Mouse (Mus musculus) forebrain, embryonic 13.5 days (tissue): Measurements from ENCODE around the gene Antxr1. TPM values are rescaled to one million over a fixed set of nuclear protein-coding genes. Genes with fewer than 3 reads are reported as not detected.

Experiments
- ATAC-seq: fragments of 200-750 bp; cut with Nextera tagmentation; 2 replicates; pipeline ENCODE4 v1.8.0; 2017
- H3K27ac ChIP-seq: fragments of 300-500 bp; sonication (generic); 2 replicates; pipeline ENCODE4 v1.5.1; 2015; ENCODE audit warnings: inconsistent platforms, mild to moderate bottlenecking, moderate library complexity
- H3K27me3 ChIP-seq: fragments of 300-500 bp; sonication (generic); 2 replicates; pipeline ENCODE4 v1.6.1; 2015; ENCODE audit warnings: mild to moderate bottlenecking, inconsistent platforms
- H3K36me3 ChIP-seq: fragments of 300-500 bp; sonication (generic); 2 replicates; pipeline ENCODE4 v1.6.1; 2015; ENCODE audit warnings: mild to moderate bottlenecking, inconsistent platforms; ENCODE audit not compliant: poor library complexity, severe bottlenecking
- H3K4me1 ChIP-seq: fragments of 300-500 bp; sonication (generic); 2 replicates; pipeline ENCODE4 v1.6.1; 2015; ENCODE audit warnings: inconsistent platforms
- H3K4me2 ChIP-seq: fragments of 300-500 bp; sonication (generic); 2 replicates; pipeline ENCODE4 v1.6.1; 2015; ENCODE audit warnings: inconsistent platforms, mild to moderate bottlenecking, moderate library complexity
- H3K4me3 ChIP-seq: fragments of 300-500 bp; sonication (generic); 2 replicates; pipeline ENCODE4 v1.5.1; 2015; ENCODE audit warnings: mild to moderate bottlenecking, inconsistent platforms
- H3K9ac ChIP-seq: fragments of 300-500 bp; sonication (generic); 2 replicates; pipeline ENCODE4 v1.6.1; 2015; ENCODE audit warnings: mild to moderate bottlenecking, inconsistent platforms
- H3K9me3 ChIP-seq: fragments of 300-500 bp; sonication (generic); replicated peaks from 2 replicates; pipeline ENCODE4 v1.6.1; 2016; ENCODE audit warnings: inconsistent platforms
- WGBS: fragments of 180-500 bp; shearing (Covaris S2); methylation state at CpG from one replicate; pipeline ENCODE4 v1.1.7; 2015; 5-methylcytosine and 5-hydroxymethylcytosine counted together
- polyA plus RNA-seq: library from polyadenylated mRNA; unstranded; fragments of >200 nt; fragmentation: Nextera tagmentation; extraction: Ambion mirVana; gene quantifications from 2 replicates; pipeline ENCODE4 v1.2.1, GENCODE M21; 2015

Antxr1 gene
- polyA plus RNA-seq, 1 experiment from 2014 or later, result 2.7 TPM

DNA sequence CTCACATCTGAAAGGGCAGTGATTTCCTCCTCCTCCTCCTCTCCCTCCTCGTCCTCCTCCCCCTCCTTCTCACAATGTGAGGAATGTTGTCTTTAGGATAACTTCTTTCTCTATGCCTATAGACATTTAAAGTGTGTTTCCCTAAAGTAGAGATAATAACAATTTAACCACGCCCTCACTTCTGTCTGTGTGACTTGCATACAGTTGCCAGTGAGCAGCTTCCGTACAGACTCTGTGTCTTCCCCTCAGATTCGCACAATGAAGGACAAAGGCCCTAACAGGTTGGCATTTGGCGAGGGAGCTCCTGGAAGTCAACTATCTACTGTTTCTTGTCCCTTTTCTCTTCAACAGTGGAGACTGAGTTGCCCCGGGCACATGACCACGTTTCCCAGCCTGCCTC is 185.2 kb downstream of the Antxr1 start:
- Histone ChIP-seq H3K36me3 (no peaks in the 10 kb centered on the region), H3K27ac (no peak overlapping the region), H3K4me3 (no peak overlapping the region), H3K27me3 (no peaks in the 10 kb centered on the region), H3K4me2 (no peak overlapping the region), H3K4me1 (no peaks in the 10 kb centered on the region), H3K9ac (no peak overlapping the region), H3K9me3 (no peaks in the 10 kb centered on the region)
- ATAC-seq, result no peak
- 82% methylated on average over 7 of the region's 7 CpGs for WGBS

DNA sequence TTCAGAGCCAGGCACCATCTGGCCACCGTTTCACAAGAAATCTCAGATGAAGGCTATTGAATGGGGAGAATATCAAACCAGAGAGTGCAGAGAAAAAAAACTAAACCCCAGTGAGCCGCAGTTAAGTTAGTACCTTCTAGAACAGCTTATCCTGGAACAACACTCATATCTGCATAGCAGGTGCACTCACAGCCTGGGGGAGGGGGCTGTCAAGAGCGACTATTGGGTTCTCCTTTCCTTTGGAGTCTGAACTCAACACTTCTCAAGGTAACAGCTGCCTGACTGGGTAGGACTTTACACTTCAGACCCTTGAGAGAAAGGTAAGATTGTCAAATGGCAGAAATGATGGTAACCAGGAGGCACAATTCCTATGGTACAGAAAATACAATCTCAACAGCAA is 187.7 kb downstream of the Antxr1 start:
- no peak for ATAC-seq
- Histone ChIP-seq H3K4me2 (no peak overlapping the region), H3K4me3 (no peak overlapping the region), H3K36me3 (no peaks in the 10 kb centered on the region), H3K9ac (no peak overlapping the region), H3K27me3 (no peaks in the 10 kb centered on the region), H3K4me1 (no peaks in the 10 kb centered on the region), H3K9me3 (no peaks in the 10 kb centered on the region), H3K27ac (no peak overlapping the region)
- WGBS, result 85% methylated on average over 3 of the region's 3 CpGs

DNA sequence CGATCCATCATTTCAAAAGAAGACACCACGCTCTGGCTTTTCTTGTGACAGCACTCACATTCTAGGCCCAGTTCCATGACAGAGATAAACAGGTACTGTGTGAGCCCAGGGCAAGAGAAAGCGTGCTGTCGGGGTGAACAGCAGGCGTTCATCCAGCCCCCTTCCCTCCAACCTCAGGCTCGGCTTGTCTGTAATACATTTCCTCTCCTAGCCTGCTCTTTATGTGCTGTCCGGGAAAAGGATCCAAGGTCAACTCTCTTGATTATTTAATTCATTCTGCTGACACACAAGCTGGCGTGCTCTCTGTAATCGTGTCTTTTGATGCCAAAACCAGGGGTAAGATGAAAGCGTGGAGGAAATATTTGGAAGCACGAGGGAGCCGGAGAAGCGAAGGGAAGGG is 192.0 kb downstream of the Antxr1 start:
- H3K9me3 ChIP-seq, result no peaks in the 10 kb centered on the region
- no peak for ATAC-seq
- no peak overlapping the region; the same call in 1 of the 2 replicates for H3K27ac ChIP-seq
- H3K4me2 ChIP-seq, result no peak overlapping the region
- 70% methylated on average over 13 of the region's 13 CpGs for WGBS
- peaks cover 6% of the 10 kb centered on the region for H3K4me1 ChIP-seq
- H3K4me3 ChIP-seq, result no peak overlapping the region
- no peaks in the 10 kb centered on the region for H3K36me3 ChIP-seq
- H3K27me3 ChIP-seq, result no peaks in the 10 kb centered on the region
- H3K9ac ChIP-seq, result no peak overlapping the region

DNA sequence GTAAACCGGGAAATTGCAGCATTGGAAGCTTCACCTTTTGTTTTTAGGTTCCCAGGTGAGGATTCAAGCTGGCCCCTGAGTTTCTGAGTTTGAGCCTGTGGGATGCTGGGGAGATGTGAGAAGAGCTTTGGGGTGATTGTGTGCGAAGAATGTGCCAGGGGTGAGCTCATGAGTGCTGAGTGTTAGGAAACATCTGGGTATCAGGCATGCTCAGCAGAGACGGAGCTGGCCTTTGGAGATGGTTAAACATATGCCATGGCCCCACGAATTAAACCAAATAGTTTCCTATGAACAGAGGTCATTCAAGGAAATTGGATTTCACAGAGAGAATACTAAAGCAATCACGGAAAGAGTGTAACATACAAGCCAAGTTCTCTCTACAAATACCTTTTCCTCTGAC is 193.4 kb downstream of the Antxr1 start:
- H3K27me3 ChIP-seq, result no peaks in the 10 kb centered on the region
- no peak overlapping the region for H3K4me3 ChIP-seq
- no peaks in the 10 kb centered on the region for H3K9me3 ChIP-seq
- H3K4me1 ChIP-seq, result peaks cover 6% of the 10 kb centered on the region
- H3K9ac ChIP-seq, result no peak overlapping the region
- ATAC-seq, result no peak
- no peaks in the 10 kb centered on the region for H3K36me3 ChIP-seq
- no peak overlapping the region for H3K4me2 ChIP-seq
- H3K27ac ChIP-seq, result no peak overlapping the region
- WGBS, result 90% methylated on average over 5 of the region's 5 CpGs

DNA sequence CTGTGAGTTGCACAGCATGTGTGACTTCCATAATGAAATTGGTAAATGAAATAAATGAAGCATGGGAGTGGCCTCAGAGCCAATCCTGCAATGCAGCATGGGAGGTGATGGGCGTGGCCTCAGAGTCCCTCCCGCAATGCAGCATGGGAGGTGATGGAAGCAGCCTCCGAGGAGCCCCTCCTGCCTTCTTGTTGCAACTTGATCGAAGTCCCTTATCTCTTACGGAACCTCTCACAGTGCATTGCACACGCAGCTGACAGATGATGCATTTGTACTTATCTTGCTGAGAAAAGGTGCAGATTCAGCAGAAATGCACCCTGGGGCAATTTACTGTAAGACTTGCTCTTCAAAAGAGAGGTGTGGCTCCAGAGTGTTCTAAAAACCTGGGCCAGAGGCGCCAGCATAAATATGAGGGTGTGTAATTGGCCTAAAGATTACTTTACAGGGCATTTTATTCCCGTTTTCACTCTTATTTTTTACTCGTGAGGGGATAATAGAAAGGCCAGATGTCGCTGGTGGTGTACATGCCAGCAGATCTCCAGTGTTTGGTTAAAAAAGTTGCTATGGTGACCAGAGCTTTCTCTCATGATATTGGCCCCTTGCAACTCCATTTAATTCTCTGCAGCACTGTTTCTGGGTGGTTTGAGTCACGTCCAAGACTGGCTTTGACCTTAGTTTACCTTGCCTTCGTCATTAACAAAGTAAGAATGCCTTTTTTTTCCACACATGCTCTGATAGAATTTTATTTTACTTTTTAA is 195.6 kb downstream of the Antxr1 start:
- no peak for ATAC-seq
- Histone ChIP-seq H3K27me3 (no peaks in the 10 kb centered on the region), H3K9ac (no peak overlapping the region), H3K27ac (no peak overlapping the region), H3K4me3 (no peak overlapping the region), H3K9me3 (no peaks in the 10 kb centered on the region), H3K4me1 (peaks cover 6% of the 10 kb centered on the region), H3K36me3 (no peaks in the 10 kb centered on the region), H3K4me2 (no peak overlapping the region)
- WGBS, result 71% methylated on average over 12 of the region's 12 CpGs

DNA sequence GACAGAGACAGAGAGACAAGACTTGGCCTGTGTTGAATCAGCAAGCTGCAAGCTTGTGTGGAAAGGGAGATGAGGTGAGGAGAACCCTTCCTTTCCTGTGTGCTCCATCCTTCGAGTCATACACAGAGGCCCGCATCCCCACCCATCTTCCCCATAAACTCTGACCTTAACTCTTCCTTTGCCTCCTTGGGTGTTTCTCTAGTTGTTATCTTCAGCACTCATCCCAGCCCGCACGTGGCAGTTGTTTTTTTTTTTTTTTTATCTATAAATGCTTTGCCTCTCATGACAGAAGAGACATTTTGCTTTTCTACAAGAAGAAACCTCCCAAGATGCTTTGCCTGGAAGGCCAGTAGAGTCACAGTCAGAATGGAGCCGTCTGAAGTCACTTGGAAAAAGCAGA is 197.1 kb downstream of the Antxr1 start:
- no peak overlapping the region for H3K9ac ChIP-seq
- no peak overlapping the region for H3K4me3 ChIP-seq
- no peak for ATAC-seq
- H3K4me1 ChIP-seq, result peaks cover 6% of the 10 kb centered on the region
- no peaks in the 10 kb centered on the region for H3K9me3 ChIP-seq
- no peak overlapping the region for H3K4me2 ChIP-seq
- no peak overlapping the region for H3K27ac ChIP-seq
- WGBS, result 89% methylated on average over 5 of the region's 5 CpGs
- H3K36me3 ChIP-seq, result no peaks in the 10 kb centered on the region
- no peaks in the 10 kb centered on the region for H3K27me3 ChIP-seq

DNA sequence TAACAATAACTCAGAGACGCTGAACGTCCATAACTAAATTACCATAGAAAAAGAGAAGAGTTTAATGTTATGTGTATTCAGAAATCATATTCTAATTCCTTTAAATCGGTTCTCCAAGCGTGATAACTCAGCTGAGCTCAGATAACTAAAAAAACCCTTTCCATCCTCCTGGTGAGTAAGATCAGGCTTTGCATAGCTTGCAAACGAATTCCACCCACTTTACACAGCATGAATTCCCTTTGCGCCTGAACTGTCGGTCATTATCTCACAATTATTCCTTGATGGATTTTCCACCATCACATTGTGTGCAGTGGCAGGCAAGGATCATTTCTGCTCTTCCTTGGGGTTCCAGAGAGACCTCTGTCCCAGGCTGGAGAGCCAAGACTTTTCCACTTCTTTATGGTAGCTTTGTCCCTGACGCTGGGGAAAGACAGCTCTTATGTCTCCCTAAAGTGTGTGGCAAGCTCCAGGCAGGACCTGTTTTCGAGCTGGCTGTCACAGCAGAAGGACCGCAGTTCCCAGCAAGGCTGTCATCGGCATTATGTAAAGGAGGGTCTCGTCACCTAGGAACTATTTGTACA is 201.6 kb downstream of the Antxr1 start:
- Histone ChIP-seq H3K27ac (no peak overlapping the region), H3K4me2 (no peak overlapping the region), H3K9me3 (no peaks in the 10 kb centered on the region), H3K9ac (no peak overlapping the region), H3K27me3 (no peaks in the 10 kb centered on the region), H3K36me3 (no peaks in the 10 kb centered on the region), H3K4me3 (no peak overlapping the region), H3K4me1 (no peaks in the 10 kb centered on the region)
- WGBS, result 70% methylated on average over 12 of the region's 12 CpGs
- ATAC-seq, result no peak

DNA sequence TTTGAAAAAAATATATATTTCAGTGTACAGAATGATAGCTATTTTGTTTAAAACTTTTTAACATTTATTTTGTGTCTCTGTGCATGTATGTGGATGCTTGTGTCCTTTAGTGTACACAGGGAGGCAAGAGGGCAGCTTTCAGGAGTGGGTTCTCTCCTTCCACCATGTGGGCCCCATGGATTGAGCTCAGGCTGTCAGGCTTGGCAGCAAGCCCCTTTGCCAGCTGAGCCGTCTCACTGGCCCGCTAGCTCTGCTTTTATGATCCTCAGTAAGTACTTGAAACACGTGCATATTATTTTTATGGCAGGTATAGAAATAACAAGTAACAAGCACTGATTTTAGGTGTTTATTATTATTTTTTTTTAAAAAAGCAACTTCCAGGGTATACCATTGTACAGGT is 202.1 kb downstream of the Antxr1 start:
- ATAC-seq, result no peak
- H3K4me1 ChIP-seq, result no peaks in the 10 kb centered on the region
- no peak overlapping the region for H3K4me3 ChIP-seq
- no peak overlapping the region for H3K27ac ChIP-seq
- no peaks in the 10 kb centered on the region for H3K9me3 ChIP-seq
- H3K27me3 ChIP-seq, result no peaks in the 10 kb centered on the region
- H3K4me2 ChIP-seq, result no peak overlapping the region
- 80% methylated on average over 3 of the region's 3 CpGs for WGBS
- H3K36me3 ChIP-seq, result no peaks in the 10 kb centered on the region
- H3K9ac ChIP-seq, result no peak overlapping the region

DNA sequence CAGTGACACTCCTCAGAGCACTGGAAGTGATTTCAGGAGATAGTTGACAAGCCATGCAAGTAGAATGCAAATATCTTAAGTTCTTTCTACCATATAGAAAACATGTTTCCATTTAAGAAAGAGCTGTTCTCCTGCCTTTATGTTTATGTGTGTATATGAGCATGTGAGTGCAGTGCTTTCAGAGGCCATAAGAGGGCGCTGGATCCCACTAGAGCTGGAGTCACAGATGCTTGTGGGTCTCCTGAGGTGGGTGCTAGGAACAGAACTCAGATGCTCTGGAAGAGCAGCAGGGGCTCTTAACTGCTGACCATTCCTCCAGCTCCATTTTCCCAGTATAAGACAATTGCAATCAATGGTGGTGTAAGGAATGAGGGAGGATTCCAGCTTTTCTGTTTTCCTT is 204.5 kb downstream of the Antxr1 start:
- Histone ChIP-seq H3K9ac (no peak overlapping the region), H3K27me3 (no peaks in the 10 kb centered on the region), H3K4me3 (no peak overlapping the region), H3K36me3 (no peaks in the 10 kb centered on the region), H3K4me2 (no peak overlapping the region), H3K9me3 (no peaks in the 10 kb centered on the region), H3K27ac (no peak overlapping the region), H3K4me1 (no peaks in the 10 kb centered on the region)
- ATAC-seq, result no peak
- WGBS, result 61% methylated on average over 1 of the region's 1 CpGs

DNA sequence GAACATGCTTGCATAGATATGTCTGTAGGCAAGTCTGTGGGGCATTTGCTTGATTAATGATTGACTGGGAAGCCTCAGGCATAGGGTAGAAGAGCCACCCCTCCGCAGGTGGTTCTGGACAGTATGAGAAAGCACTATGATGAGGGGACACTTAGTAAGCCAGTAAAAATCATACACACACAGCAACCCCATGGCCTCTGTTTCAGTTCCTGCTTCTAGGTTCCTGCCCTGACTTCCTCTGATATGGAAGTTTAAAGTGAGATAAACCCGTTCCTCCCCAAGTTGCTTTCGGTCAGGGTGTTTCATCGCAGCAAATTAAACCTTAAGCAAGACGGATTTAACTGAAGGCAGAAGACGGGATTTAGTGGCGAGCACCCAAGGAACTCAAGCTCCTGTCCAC is 205.0 kb downstream of the Antxr1 start:
- Histone ChIP-seq H3K36me3 (no peaks in the 10 kb centered on the region), H3K27me3 (no peaks in the 10 kb centered on the region), H3K9ac (no peak overlapping the region), H3K4me1 (no peaks in the 10 kb centered on the region), H3K27ac (no peak overlapping the region), H3K4me3 (no peak overlapping the region), H3K9me3 (no peaks in the 10 kb centered on the region), H3K4me2 (no peak overlapping the region)
- WGBS, result 93% methylated on average over 7 of the region's 7 CpGs
- no peak for ATAC-seq

DNA sequence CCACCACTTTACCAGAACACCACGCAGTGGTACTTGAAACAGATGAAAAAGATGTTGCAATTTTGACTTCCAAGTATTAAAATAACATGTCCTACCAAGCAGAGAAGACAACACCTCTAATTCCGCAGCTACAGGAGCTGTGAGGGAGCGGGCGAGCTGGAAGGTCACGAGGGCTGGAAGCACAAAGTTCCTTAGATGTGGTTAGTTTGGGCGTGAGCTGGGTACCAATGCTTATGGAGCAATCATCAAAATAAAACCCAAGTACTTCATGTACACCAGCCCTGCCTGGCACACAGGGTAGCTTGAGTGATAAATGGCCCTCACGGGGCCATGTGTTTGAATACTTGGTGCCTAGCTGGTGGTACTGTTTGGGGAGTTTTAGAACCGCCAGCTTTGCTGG is 205.8 kb downstream of the Antxr1 start:
- Histone ChIP-seq H3K27me3 (no peaks in the 10 kb centered on the region), H3K9ac (no peak overlapping the region), H3K36me3 (no peaks in the 10 kb centered on the region), H3K4me2 (no peak overlapping the region), H3K4me3 (no peak overlapping the region), H3K27ac (no peak overlapping the region), H3K4me1 (no peaks in the 10 kb centered on the region), H3K9me3 (no peaks in the 10 kb centered on the region)
- no peak for ATAC-seq
- 97% methylated on average over 8 of the region's 8 CpGs for WGBS

DNA sequence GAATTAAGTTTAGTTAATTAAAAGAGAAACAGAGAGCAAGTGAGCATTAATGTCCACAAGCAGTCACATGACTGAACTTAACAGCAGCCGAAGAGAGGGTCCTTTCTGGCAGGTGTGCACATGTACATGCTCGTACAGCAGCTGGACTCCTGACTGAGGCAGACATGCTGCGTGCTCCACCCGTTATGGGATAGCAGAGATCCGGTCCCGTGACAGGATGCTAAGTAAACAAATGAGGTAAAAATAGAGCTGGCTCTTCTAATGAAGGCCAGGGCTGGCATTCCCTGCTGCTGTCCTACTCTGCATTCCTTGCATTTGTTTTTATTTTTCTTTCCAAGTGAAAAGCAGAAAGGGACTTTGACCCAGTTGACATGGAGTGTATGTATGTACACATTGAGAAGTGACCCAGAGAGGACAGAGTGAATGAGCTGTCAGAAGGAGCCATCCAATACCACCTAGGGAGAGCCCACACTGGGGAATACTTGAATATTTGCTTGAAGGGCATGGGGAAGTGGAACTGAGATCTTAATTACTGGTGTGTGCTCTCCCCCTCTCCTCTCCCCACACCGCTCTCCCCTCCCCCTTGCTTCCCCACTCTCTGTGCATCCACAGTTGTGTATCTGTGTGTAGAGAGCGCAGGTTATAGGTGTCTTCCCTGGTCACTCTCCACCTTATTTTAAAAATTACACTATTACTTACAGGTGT is 208.4 kb downstream of the Antxr1 start:
- Histone ChIP-seq H3K4me2 (no peak overlapping the region), H3K36me3 (no peaks in the 10 kb centered on the region), H3K9me3 (no peaks in the 10 kb centered on the region), H3K9ac (no peak overlapping the region), H3K4me3 (no peak overlapping the region), H3K27me3 (no peaks in the 10 kb centered on the region), H3K27ac (no peak overlapping the region), H3K4me1 (no peaks in the 10 kb centered on the region)
- no peak for ATAC-seq
- WGBS, result 70% methylated on average over 8 of the region's 8 CpGs
